Mouse (Mus musculus): ENCODE measurements around the gene Gpx5.

- TF ChIP-seq POLR2A (IDR thresholded peaks at IDR 0.05; ENCODE audit: low read depth, low read length) (no peak), CTCF (conservative IDR thresholded peaks at IDR 0.05; ENCODE audit: insufficient read depth, insufficient read length, low read depth, low read length) (no peak)
Observed at GRCm38 (mm10) chr13:21244089-21244488, 48.4 kb downstream of the Gpx5 start.

Measured in kidney, adult 2 months (tissue).